Mouse (Mus musculus) liver, embryonic 15.5 days (tissue): ENCODE data around the gene Ano1. TPM values are rescaled to one million over a fixed set of nuclear protein-coding genes. Genes with fewer than 3 reads are reported as not detected.

Experiments
- ATAC-seq: fragments of 200-750 bp; cut with Nextera tagmentation; 2 replicates; pipeline ENCODE4 v1.8.0; 2017; ENCODE audit warnings: moderate number of reproducible peaks, mild to moderate bottlenecking, moderate library complexity; ENCODE audit not compliant: insufficient read depth
- H3K27ac ChIP-seq: fragments of 300-500 bp; sonication (generic); replicated peaks from 2 replicates; pipeline ENCODE4 v1.5.1; 2015; ENCODE audit warnings: mild to moderate bottlenecking, inconsistent platforms
- H3K27me3 ChIP-seq: fragments of 300-500 bp; sonication (generic); 2 replicates; pipeline ENCODE4 v1.6.1; 2015; ENCODE audit warnings: mild to moderate bottlenecking, inconsistent platforms
- H3K36me3 ChIP-seq: fragments of 300-500 bp; sonication (generic); replicated peaks from 2 replicates; pipeline ENCODE4 v1.6.1; 2015; ENCODE audit warnings: moderate library complexity, mild to moderate bottlenecking, inconsistent platforms
- H3K4me1 ChIP-seq: fragments of 300-500 bp; sonication (generic); replicated peaks from 2 replicates; pipeline ENCODE4 v1.6.1; 2015; ENCODE audit warnings: inconsistent platforms
- H3K4me2 ChIP-seq: fragments of 300-500 bp; sonication (generic); 2 replicates; pipeline ENCODE4 v1.6.1; 2015; ENCODE audit warnings: moderate library complexity, mild to moderate bottlenecking, inconsistent platforms
- H3K4me3 ChIP-seq: fragments of 300-500 bp; sonication (generic); replicated peaks from 2 replicates; pipeline ENCODE4 v1.5.1; 2015; ENCODE audit warnings: mild to moderate bottlenecking, inconsistent platforms
- H3K9ac ChIP-seq: fragments of 300-500 bp; sonication (generic); 2 replicates; pipeline ENCODE4 v1.6.1; 2015; ENCODE audit warnings: moderate library complexity, mild to moderate bottlenecking, inconsistent platforms
- H3K9me3 ChIP-seq: fragments of 300-500 bp; sonication (generic); replicated peaks from 2 replicates; pipeline ENCODE4 v1.6.1; 2016; ENCODE audit warnings: inconsistent platforms
- WGBS: fragments of 180-500 bp; shearing (Covaris S2); methylation state at CpG from one replicate; pipeline ENCODE4 v1.1.7; 2015; ENCODE audit warnings: mixed read lengths; ENCODE audit not compliant: insufficient replicate concordance; 5-methylcytosine and 5-hydroxymethylcytosine counted together
- polyA plus RNA-seq: library from polyadenylated mRNA; unstranded; fragments of >200 nt; fragmentation: Nextera tagmentation; extraction: Ambion mirVana; gene quantifications from 2 replicates; pipeline ENCODE4 v1.2.1, GENCODE M21; 2015

Ano1 gene
- polyA plus RNA-seq, result 1.4 and 1.5 TPM in 2 replicates

DNA sequence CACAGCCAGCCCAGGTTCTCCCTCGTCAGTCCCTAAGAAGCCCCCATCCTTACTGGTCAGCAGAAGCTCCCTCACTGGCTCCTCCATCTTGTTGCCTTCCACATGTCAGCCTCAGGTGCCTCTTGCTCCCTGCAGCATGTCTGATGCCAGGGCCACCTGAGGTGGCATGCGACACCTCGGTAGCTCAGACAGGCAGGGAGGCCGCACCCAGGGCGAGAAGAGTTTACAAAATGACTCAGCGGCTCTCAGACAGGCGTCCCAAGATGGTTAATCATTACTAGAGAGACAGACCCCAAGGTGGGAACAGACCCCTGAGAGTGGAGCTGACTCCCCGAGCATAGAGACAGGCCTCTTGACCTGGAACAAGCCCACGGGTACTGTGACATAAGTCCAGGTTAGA is at the start of gene Ano1:
Ano1 (minus strand) TSS at position 142 of the 400 bp plus-strand sequence.
- Histone ChIP-seq H3K27me3 (no peaks in the 10 kb centered on the region), H3K9me3 (no peaks in the 10 kb centered on the region), H3K27ac (no peak within 1 kb of the TSS), H3K9ac (no peak within 1 kb of the TSS), H3K4me1 (peaks cover 60% of the 10 kb centered on the region), H3K4me2 (no peak within 1 kb of the TSS), H3K36me3 (no peaks in the 10 kb centered on the region), H3K4me3 (no peak within 1 kb of the TSS)
- ATAC-seq, result no peak
- 60% methylated on average over 9 of the region's 9 CpGs for WGBS

DNA sequence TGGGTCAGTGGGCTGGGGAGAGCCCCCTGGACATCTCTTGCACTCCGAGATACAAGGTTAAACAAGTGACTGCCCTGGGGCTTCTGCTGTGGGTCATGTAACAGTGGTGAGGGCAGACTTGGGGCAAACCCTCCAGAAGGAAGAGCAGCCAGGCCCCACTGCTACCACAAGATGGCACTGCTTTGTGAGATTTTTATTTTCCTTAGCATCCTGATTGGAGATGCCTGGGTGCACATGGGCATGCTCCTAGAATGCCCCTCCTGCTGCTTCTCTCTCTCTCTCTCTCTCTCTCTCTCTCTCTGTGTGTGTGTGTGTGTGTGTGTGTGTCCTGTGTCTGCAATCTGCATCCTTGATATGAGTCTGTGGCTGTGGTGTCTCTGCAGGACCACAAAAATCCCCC is 46.7 kb upstream of the Ano1 start:
- 20% methylated on average over 1 of the region's 1 CpGs for WGBS
- H3K9ac ChIP-seq, result no peak overlapping the region
- no peaks in the 10 kb centered on the region for H3K36me3 ChIP-seq
- 0 out of 2 replicates have a peak, but pooled peaks cover 2% of the 10 kb centered on the region for H3K4me1 ChIP-seq
- no peak overlapping the region for H3K4me2 ChIP-seq
- H3K9me3 ChIP-seq, result no peaks in the 10 kb centered on the region
- H3K4me3 ChIP-seq, result no peak overlapping the region
- no peak overlapping the region for H3K27ac ChIP-seq
- H3K27me3 ChIP-seq, result peaks cover 39% of the 10 kb centered on the region
- no peak for ATAC-seq

DNA sequence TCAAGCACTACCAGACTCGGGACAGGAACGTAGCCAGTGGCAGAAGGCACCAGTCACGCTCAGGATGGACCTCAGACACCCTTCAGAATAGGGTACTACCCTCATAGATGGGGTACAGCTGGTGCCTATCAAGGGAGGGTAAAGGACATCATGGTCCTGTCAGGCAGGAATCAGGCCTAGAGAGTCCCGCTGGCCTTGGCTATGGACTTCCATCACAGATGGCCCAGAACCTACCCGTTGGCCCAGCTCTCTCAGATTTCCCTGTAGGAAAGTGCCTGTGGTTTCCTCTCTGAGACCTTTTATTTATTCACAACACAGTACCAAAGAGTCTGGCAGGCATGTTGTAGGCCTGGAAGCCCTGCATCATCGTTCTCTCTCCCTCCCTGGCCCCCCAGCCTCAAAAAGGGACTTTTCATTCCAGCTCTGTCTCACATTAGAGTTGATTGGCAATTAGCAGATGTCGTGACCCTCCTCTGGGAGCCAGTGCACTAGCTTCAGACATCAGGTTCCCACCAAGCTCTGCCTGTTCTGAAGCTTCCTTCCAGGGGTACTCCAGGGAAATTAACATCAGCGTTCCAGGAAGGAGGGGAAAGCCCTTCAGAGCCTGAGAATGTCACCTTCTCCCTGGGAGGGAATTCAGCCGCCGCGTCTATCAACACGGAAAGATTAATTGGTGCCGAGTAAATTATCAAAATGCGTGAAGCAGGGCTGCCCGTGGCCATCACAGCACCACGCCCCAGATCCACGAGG is 45.4 kb upstream of the Ano1 start:
- 69% methylated on average over 17 of the region's 17 CpGs for WGBS
- no peak overlapping the region for H3K4me3 ChIP-seq
- H3K27me3 ChIP-seq, result peaks cover 28% of the 10 kb centered on the region
- no peak overlapping the region for H3K27ac ChIP-seq
- no peaks in the 10 kb centered on the region for H3K36me3 ChIP-seq
- no peak overlapping the region for H3K9ac ChIP-seq
- ATAC-seq, result no peak
- H3K4me1 ChIP-seq, result 0 out of 2 replicates have a peak, but pooled peaks cover 2% of the 10 kb centered on the region
- H3K4me2 ChIP-seq, result no peak overlapping the region
- no peaks in the 10 kb centered on the region for H3K9me3 ChIP-seq

DNA sequence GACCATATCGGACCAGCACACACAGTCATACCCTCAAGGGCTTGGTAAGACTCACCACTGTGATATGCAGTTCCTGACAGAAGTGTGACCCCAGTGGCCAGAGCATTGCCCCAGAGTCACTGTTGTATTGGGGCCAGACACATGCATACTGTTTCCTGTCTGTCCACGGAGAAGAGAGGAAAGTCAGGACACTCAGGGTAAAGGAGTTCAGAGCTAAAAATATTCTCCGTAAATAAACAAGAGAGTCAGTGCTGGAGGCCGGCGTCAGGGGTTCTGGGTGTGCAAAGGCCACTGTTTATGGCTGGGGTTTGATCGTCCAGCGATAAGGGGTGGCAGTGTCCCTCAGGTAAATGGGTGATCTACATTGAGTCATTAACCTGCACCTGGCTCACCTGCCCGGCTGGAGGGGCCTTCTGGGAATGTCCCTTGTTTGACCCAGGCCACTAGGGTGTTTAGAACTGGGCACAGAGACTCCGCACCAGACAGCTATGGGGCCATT is 44.3 kb upstream of the Ano1 start:
- WGBS, result 62% methylated on average over 9 of the region's 9 CpGs
- Histone ChIP-seq H3K9me3 (no peaks in the 10 kb centered on the region), H3K4me3 (no peak overlapping the region), H3K4me1 (0 out of 2 replicates have a peak, but pooled peaks cover 2% of the 10 kb centered on the region), H3K9ac (no peak overlapping the region), H3K36me3 (no peaks in the 10 kb centered on the region), H3K27me3 (peaks cover 24% of the 10 kb centered on the region), H3K27ac (no peak overlapping the region), H3K4me2 (no peak overlapping the region)
- ATAC-seq, result no peak

DNA sequence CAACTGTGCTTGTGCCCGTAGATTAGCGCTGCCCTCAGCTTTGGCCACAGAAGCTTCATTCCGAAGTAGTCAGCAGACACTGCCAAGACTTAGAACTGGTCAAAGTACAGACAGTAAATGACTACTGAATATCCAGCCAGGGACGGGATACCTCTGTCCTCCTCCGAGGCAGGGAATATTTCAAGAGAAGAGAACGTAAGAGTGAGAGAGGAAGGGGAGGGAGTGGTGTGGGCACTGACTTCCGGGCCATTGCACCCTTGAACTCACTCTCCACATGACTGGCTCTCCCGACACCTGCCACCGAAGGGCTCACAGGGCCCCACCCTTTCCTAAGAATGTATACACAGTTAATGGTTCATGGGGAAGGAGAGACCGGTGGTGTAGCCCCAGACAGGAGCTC is 41.5 kb upstream of the Ano1 start:
- ATAC-seq, result no peak

DNA sequence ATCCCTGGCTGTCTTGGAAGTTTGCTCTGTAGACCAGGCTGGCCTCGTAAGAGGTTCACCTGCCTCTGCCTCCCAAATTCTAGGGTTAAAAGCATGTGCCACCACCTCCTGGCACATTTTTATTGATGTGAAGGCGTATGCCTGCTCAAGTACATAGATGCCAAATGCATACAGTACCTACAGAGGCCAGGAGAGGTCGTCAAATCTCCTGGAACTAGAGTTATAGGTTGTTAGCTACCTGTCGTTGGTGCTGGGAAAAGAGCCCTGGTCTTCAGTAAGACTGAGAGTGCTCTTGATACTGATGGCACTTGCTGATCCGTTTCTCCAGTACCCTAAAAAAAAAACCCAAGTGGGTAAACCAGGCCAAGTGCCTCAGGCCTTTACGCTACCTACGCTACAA is 39.7 kb upstream of the Ano1 start:
- peaks cover 13% of the 10 kb centered on the region; the same call in 1 of the 2 replicates for H3K27me3 ChIP-seq
- H3K9ac ChIP-seq, result no peak overlapping the region
- ATAC-seq, result no peak
- peaks cover 43% of the 10 kb centered on the region for H3K4me1 ChIP-seq
- no peaks in the 10 kb centered on the region for H3K9me3 ChIP-seq
- no peaks in the 10 kb centered on the region for H3K36me3 ChIP-seq
- 85% methylated on average over 7 of the region's 7 CpGs for WGBS
- no peak overlapping the region for H3K4me2 ChIP-seq
- no peak overlapping the region for H3K27ac ChIP-seq
- H3K4me3 ChIP-seq, result no peak overlapping the region

More for the DNA sequence above, 41.5 kb upstream of the Ano1 start:
- no peaks in the 10 kb centered on the region for H3K9me3 ChIP-seq
- H3K9ac ChIP-seq, result no peak overlapping the region
- H3K4me1 ChIP-seq, result peaks cover 28% of the 10 kb centered on the region
- 73% methylated on average over 10 of the region's 10 CpGs for WGBS
- H3K27ac ChIP-seq, result no peak overlapping the region
- no peak overlapping the region for H3K4me3 ChIP-seq
- H3K36me3 ChIP-seq, result no peaks in the 10 kb centered on the region
- H3K4me2 ChIP-seq, result no peak overlapping the region
- H3K27me3 ChIP-seq, result peaks cover 13% of the 10 kb centered on the region; the same call in 1 of the 2 replicates

DNA sequence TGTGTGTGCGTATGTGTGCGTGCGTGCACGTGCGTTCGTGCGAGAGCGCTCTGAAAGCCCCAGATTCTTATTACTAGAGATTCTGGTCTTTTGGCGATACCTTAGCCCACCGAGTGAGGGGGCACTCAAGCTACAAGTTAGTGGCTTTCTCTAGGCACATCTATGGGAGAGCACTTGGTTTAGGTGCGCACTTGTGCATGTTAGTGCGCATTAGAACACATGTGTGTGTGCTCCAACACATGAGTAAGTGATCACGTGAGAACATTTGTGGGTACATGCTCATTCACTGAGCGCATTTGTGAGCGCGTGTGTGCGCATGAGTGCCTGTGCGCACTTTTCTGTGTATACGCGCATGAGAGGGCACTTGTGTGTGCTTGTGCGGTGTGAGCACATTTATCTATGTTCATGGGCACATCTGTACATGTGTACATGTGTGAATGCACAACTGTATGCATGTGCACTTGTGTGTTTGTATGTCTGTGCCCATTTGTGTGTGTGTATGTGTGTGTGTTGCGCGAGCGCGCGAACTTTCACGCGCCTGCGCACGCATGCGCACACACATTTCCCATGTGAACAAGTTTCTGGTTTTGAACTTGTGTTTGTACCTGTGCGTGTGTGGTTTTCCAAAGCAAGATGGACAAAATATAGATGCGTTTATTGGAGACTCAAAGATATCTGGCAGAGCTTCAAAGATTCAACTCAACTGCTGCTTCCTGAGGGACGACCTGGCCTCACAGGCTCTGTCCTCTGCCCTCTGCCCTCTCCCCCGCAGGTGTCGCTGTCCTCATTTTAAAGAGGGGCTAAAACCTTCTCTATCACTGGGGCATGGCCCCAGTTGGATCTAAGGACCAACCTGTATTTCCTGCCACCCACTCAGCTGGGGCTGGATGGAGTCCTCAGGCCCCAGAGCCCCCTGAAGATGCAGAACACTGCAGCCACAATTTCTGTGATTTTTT is 38.1 kb upstream of the Ano1 start:
- H3K4me3 ChIP-seq, result peak overlapping the region; percentile 33
- peaks cover 59% of the 10 kb centered on the region for H3K4me1 ChIP-seq
- H3K36me3 ChIP-seq, result no peaks in the 10 kb centered on the region
- peak overlapping the region; percentile 75 for H3K4me2 ChIP-seq
- peak overlapping the region; percentile 100 for H3K27ac ChIP-seq
- H3K9me3 ChIP-seq, result no peaks in the 10 kb centered on the region
- ATAC-seq, result no peak
- H3K27me3 ChIP-seq, result peaks cover 10% of the 10 kb centered on the region; the same call in 1 of the 2 replicates
- peak overlapping the region; percentile 47; the same call in 1 of the 2 replicates for H3K9ac ChIP-seq
- WGBS, result 58% methylated on average over 36 of the region's 36 CpGs

DNA sequence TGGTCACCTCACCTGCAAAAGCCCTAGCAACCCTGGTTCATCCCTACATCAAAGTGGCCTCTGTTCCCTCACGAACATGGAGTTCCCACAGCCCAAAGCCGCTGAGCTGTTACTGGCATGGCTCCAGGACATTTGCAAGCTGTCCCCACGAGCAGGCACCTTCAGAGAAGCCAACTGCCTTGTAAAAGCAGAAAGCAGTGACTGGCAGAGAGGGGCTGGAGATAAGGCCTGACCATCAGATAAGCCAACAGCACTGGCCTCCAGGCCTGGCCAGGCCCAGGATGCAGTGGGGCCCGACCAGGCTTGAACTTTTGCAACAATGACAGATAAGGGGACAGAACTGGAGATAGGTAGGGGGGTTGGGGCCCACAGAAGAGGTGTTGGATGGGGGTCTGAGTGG is 36.9 kb upstream of the Ano1 start:
- peaks cover 71% of the 10 kb centered on the region for H3K4me1 ChIP-seq
- H3K4me2 ChIP-seq, result peak overlapping the region; percentile 75
- peak overlapping the region; percentile 47 for H3K9ac ChIP-seq
- peak overlapping the region; percentile 100 for H3K27ac ChIP-seq
- H3K27me3 ChIP-seq, result no peaks in the 10 kb centered on the region
- no peaks in the 10 kb centered on the region for H3K36me3 ChIP-seq
- ATAC-seq, result peak; percentile 41
- no peaks in the 10 kb centered on the region for H3K9me3 ChIP-seq
- WGBS, result 8% methylated on average over 4 of the region's 4 CpGs
- peak overlapping the region; percentile 33 for H3K4me3 ChIP-seq

DNA sequence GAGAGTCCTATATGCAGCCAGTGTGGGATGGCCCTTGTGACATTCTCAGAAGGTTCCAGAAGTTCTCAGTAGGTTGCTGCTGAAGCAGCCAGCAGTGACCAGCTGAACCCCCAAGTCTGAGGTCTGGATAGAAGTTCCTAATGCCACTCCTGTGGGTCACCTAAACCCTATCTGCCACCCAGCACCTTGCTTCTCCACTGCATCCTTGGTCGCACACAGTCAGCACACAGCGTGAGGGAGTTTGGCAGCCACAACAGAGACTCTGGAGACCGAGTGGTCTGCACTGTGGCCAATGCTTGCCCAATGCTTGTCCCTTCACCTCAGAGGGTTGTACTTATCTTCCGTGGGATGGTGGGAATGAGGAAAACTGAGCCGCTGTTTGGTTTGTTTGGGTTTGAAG is 35.7 kb upstream of the Ano1 start:
- Histone ChIP-seq H3K4me1 (peaks cover 83% of the 10 kb centered on the region), H3K9me3 (no peaks in the 10 kb centered on the region), H3K27ac (peak overlapping the region; percentile 100), H3K9ac (peak overlapping the region; percentile 47), H3K27me3 (no peaks in the 10 kb centered on the region), H3K4me3 (no peak overlapping the region), H3K36me3 (no peaks in the 10 kb centered on the region), H3K4me2 (peak overlapping the region; percentile 75)
- WGBS, result 49% methylated on average over 5 of the region's 5 CpGs
- no peak for ATAC-seq

DNA sequence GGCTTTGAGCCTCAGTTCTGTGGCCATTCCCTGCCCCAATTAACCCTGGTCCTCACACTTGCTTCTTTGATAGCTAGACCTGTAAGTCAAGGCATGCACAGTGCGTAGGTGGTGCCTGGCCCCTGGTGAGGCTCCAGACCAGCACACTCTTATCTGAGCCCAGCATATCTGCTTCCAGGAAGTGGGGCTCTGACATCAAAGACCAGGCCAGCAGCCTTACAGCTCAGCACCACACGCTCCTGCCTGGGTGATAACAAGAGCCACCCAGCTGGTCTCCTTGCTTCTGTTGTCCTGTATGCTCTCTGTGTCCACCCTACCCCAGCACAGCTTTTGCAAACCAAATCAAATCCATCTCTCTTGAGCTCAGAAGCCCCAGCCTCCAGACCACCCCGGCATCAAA is 34.8 kb upstream of the Ano1 start:
- peak overlapping the region; percentile 49 for H3K4me3 ChIP-seq
- no peaks in the 10 kb centered on the region for H3K27me3 ChIP-seq
- peaks cover 92% of the 10 kb centered on the region for H3K4me1 ChIP-seq
- H3K4me2 ChIP-seq, result peak overlapping the region; percentile 75
- H3K9me3 ChIP-seq, result no peaks in the 10 kb centered on the region
- WGBS, result 3% methylated on average over 3 of the region's 3 CpGs
- peak overlapping the region; percentile 62 for H3K9ac ChIP-seq
- H3K27ac ChIP-seq, result peak overlapping the region; percentile 100
- ATAC-seq, result peak; percentile 93
- H3K36me3 ChIP-seq, result no peaks in the 10 kb centered on the region

DNA sequence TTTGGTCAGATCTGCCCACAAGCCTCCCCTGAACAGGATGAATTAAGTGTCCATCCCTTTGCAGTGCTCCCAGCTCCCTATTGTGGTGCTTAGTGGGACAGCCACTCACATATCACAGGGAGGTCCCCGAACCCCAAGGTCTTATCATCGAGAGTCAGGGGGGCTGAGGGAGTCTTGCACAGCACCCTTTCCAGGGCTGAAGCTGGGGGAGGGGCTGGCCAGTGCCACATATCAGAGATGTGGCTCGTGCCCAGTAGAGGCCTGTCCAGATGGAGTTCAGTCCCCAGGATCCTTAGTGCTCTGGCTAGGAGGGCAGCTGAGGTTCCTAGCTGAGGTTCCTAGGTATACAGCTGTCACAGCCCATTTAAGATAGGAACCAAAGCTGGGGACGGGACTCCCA is 32.4 kb upstream of the Ano1 start:
- Histone ChIP-seq H3K27ac (peak overlapping the region; percentile 100), H3K9me3 (no peaks in the 10 kb centered on the region), H3K4me3 (no peak overlapping the region), H3K4me2 (peak overlapping the region; percentile 75), H3K36me3 (no peaks in the 10 kb centered on the region), H3K4me1 (peaks cover 95% of the 10 kb centered on the region), H3K27me3 (no peaks in the 10 kb centered on the region), H3K9ac (peak overlapping the region; percentile 62; the same call in 1 of the 2 replicates)
- WGBS, result 26% methylated on average over 4 of the region's 4 CpGs
- ATAC-seq, result no peak
